Mouse (Mus musculus): Measurements from ENCODE around the gene 9130213A22Rik.
A peak's percentile ranks its signal among the peaks of the same experiment; 100 is the strongest.

9130213A22Rik gene

DNA sequence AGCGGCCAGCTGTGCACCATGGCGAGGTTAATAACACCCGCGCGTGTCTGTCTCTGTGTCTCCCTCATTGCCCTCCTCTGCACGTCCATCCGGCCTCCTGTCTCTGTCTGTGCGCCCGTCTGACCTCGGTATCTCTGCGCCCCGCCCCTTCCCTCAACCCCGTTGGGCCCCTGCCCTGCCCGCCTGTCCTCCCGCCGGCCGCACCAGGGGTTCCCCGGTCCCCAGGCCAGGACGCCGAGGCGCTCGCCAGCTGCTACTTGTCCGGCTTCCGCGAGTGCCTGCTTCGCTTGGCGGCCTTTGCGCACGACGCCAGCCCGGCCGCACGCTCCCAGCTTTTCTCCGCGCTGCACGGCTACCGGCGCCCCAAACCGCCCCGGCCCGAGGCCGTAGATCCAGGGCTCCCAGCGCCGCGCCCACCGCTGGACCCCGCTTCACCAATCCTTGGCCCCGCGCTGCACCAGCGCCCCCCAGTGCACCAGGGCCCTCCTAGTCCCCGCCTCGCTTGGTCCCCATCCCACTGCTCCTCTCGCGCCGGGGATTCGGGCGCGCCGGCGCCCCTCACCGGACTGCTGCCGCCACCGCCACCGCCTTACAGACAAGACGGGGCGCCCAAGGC is at the start of gene 9130213A22Rik:
Gene 9130213A22Rik, minus strand, starts transcription at position 254 of the 616 bp plus-strand sequence.
- DNase-seq (ENCODE audit: low spot score in 2 of 2), result peak; percentile 75 to 77

DNA sequence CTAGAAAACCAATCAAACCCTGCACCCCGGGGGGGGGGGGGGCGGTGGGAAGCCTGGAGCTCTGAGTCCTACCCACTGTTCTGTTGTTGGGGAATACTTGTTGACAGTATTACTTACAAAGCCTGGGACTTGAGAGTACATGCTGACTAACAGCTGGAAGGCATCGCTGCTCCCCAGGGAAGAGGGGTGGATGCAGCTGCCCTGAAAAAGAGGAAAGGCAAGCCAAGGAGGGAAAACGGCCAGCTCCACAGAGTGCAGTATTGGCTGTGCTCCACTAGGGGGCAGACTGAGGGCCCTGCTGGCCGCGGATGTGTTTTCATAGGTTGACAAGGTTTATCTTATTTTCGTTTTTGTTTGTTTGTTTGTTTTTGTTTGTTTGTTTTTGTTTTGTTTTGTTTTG is 49.2 kb upstream of the 9130213A22Rik start:
- peak in 1 of 2 experiments; percentile 41 for DNase-seq (ENCODE audit: low spot score in 2 of 2)

- no peak for DNase-seq (ENCODE audit: low spot score in 2 of 2)
Observed at GRCm38 (mm10) chr11:69169313-69169712, 46.9 kb upstream of the 9130213A22Rik start.

DNA sequence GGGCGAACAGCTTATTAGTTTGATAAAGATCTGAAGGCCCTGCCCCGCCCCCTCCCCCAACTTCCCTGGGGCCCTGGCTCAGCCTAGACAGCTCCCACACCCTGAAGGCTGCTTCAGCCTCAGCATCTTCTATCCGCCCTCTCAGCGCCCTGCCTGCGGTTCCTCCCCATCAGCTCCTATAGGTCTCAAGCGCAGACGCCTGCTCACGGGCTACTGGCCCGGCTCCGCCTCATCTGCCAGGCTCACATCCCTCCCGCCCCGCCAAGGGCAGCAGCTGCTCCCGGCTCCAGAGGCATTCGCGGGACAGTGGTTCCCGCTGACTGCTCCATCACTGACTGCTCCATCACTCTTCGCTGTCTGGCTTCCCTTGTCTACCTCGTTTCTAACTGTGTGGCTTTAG is 34.4 kb upstream of the 9130213A22Rik start, which contains the start of gene Alox12b:
Gene Alox12b, plus strand, starts transcription at position 190 of the 400 bp plus-strand sequence.
- DNase-seq (ENCODE audit: low spot score in 2 of 2), result no peak

DNA sequence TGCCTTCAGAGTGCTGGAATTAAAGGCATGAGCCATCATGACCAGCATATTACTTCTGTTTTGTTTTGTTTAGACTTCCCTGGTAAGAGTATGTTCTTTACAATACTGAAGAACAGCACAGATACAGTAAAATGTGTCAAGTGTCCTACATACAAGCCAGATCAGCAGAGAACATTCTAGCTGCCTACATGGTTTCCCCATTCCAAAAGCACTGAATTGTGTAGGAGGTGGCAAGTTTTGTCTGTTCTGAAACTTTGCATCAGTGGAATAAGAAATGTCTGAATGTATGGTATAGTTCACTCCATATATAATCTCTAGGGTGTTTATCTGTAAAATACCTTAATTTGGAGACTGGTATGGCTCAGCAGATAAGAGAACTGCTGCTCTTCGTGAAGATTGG is 33.0 kb upstream of the 9130213A22Rik start:
- no peak for DNase-seq (ENCODE audit: low spot score in 2 of 2)

GRCm38 (mm10) chr11:69153831-69154230 is 31.4 kb upstream of the 9130213A22Rik start:
- no peak for DNase-seq (ENCODE audit: low spot score in 2 of 2)

- DNase-seq (ENCODE audit: low spot score in 2 of 2), result no peak
Observed at GRCm38 (mm10) chr11:69151004-69151403, 28.6 kb upstream of the 9130213A22Rik start.

DNA sequence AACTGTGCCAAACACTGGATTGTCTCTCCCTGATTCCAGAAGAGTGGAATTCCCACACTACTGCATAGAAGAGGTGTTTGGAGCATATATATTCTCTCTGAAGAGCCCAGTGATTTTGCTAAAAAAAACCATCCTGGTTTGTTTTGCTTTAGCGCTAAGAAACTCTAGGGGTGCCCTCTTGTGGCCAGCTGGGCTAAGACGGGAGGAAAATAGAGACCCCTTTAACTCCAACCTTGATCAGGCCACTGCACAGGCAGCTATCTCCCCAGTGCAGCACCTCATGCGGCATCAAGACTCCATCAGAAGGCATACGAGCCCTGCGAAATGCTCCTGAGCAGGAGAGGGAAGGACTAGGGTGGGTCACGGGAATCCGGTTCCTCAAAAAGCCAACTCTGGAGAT is 28.1 kb upstream of the 9130213A22Rik start:
- DNase-seq (ENCODE audit: low spot score in 2 of 2), result peak; percentile 51 to 78

- no peak for DNase-seq (ENCODE audit: low spot score in 2 of 2)
Observed at GRCm38 (mm10) chr11:69149728-69150127, 27.3 kb upstream of the 9130213A22Rik start.

DNA sequence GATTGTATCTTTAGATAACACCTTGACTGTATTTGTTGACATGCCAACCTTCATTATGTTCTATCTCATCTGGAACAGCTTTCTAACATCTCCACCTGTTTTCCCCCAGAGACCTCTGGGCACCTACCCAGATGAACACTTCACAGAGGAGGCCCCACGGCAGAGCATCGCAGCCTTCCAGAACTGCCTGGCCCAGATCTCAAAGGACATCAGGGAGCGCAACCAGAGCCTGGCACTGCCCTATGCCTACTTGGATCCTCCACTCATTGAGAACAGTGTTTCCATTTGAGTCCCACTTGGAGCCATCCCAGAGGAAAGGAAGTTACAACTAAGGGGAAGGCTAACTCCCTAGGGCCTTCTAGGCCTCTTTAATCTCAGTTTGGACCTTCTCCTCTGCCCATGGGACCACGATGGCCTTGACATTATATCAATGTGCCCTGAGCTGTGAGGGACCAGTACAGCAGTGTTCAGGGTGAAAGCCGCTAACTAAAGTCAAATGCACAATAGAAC is 26.1 kb upstream of the 9130213A22Rik start:
- DNase-seq (ENCODE audit: low spot score in 2 of 2), result no peak

DNA sequence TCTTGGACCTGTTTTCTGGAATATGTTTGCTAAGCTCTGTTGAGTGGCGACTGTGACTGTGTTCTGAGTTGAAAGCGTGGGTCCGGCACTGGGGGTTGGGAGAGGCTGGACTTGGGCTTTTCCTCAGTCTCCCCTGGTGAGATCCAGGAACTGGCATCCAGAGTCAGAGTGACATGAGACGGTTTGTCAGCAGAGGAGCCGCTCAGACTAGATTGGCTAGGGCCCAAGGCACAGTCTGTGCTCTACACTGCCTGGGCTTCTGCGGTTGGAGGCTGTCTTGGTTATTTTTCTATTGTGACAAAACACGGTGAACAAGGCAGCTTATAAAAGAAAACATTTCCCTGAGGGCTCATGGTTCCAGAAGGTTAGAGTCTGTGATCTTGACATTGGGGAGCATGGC is 25.2 kb upstream of the 9130213A22Rik start:
- DNase-seq (ENCODE audit: low spot score in 2 of 2), result no peak

DNA sequence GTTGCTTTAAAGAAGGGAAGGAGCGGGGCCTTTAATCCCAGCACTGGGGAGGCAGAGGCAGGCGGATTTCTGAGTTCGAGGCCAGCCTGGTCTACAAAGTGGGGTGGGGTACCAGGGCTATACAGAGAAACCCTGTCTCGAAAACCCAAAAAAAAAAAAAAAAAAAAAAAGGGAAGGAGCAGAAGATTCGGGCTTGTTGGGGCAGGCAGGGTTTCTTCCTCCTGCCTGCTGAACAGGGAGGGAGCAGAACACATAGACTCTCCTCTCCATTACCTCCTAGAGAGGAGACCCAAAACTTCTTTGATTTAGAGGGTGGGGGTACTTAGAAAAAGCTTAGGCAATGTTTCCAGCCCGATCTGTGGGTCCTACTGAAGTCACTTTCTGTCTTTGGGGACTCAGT is 13.0 kb upstream of the 9130213A22Rik start:
- DNase-seq (ENCODE audit: low spot score in 2 of 2), result no peak

GRCm38 (mm10) chr11:69134622-69134968 is 12.2 kb upstream of the 9130213A22Rik start:
- no peak for DNase-seq (ENCODE audit: low spot score in 2 of 2)

DNA sequence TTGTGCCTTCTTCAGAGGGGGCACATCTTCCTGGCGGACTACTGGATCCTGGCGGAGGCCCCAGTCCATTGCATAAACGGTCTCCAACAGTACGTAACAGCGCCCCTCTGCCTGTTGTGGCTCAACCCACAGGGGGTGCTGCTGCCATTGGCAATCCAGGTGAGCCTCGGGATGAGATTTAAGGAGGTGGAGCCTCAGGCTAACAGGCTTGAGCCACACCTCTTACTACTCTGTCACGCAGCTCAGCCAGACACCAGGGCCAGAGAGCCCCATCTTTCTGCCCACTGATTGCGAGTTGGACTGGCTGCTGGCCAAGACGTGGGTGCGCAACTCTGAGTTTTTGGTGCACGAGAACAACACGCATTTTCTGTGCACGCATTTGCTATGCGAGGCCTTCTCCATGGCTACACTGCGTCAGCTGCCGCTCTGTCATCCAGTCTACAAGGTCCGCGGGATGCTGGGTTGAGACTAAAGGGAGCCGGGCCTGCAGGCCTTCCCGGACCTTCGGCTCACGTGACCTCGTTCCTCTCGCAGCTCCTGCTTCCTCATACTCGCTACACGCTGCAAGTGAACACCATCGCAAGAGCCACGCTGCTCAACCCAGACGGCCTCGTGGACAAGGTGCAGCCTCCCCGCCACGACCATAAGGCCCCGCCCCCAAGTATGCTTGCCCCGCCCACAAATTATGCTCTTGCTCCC is 11.7 kb upstream of the 9130213A22Rik start:
- peak; percentile 39 to 52 for DNase-seq (ENCODE audit: low spot score in 2 of 2)

DNA sequence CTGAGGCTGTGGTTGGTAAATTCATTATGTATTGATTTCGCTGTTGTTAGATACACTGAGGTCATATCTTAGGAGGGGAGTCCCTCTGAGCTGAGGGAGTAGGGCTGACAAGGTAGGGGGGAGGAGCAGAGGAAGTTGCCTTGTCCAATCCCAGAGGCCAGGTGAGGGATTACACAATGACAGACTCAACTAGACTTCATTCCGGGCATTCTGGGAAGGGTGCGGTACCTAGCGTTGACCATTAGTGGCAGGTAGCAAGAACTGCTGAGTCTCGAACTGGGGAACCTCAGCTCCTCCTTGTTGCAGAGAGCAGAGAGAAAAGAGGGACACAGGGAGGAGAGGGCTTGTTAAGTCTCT is 11.2 kb upstream of the 9130213A22Rik start:
- DNase-seq (ENCODE audit: low spot score in 2 of 2), result no peak

- no peak for DNase-seq (ENCODE audit: low spot score in 2 of 2)
Observed at GRCm38 (mm10) chr11:69128426-69129122, 6.2 kb upstream of the 9130213A22Rik start.

DNA sequence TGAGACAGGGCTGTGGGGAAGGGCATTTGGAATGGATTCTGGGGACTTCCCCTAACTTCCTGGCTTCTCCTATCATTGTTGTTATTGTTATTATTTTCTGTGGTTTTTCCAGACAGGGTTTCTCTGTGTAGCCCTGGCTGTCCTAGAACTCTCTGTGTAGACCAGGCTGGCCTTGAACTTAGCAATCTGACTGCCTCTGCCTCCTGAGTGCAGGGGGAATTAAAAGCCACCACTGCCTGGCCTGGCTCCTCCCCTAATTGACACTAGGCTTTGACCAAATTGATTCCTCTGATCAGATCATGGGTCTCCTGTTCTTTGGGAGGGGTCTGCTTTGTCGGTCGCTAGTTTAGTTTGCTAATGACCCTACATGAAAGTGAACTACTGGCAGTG is 4.3 kb upstream of the 9130213A22Rik start:
- no peak for DNase-seq (ENCODE audit: low spot score in 2 of 2)

DNA sequence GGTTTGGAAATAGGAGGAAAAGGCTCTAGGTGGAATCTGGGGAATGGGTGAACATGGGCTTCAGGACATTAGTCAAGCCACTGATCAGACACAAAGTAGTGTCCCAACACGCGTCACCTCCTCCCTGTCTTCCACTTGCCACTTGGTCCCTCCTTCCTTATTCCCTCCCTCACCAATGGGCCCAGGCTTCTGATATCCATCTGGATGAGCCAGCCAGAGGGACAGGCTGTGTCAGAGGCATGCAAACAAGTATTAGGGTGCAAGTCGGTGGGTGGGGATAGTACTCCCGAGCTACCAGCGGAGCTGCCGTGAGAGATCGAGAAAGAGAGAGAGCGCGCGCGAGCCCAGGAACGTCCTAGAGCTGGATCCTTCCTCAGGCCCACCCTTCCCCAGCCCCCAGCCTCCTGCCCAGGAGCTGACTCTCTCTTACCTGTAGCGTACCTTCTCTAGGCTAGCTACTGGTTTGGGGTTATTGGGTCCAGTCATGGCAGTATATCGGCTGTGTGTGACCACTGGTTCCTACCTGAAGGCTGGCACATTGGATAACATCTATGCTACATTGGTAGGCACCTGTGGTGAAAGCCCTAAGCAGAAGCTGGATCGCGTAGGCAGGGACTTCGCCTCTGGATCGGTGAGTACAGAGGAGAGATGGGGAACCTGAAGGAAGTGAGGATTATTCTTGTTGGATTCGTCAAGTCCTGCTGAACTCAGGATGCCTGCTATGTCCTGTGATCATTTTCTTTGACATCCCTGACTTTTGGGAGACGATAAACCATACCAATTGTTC is 3.7 kb upstream of the 9130213A22Rik start:
- DNase-seq (ENCODE audit: low spot score in 2 of 2), result peak in 1 of 2 experiments; percentile 21

DNA sequence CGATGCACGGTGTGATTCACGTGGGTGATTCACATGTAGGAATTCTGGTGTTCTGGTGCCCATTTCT is 3.3 kb upstream of the 9130213A22Rik start, which contains the start of gene Aloxe3:
Gene Aloxe3, plus strand, starts transcription at position 45 of the 67 bp plus-strand sequence.
- DNase-seq (ENCODE audit: low spot score in 2 of 2), result no peak

DNA sequence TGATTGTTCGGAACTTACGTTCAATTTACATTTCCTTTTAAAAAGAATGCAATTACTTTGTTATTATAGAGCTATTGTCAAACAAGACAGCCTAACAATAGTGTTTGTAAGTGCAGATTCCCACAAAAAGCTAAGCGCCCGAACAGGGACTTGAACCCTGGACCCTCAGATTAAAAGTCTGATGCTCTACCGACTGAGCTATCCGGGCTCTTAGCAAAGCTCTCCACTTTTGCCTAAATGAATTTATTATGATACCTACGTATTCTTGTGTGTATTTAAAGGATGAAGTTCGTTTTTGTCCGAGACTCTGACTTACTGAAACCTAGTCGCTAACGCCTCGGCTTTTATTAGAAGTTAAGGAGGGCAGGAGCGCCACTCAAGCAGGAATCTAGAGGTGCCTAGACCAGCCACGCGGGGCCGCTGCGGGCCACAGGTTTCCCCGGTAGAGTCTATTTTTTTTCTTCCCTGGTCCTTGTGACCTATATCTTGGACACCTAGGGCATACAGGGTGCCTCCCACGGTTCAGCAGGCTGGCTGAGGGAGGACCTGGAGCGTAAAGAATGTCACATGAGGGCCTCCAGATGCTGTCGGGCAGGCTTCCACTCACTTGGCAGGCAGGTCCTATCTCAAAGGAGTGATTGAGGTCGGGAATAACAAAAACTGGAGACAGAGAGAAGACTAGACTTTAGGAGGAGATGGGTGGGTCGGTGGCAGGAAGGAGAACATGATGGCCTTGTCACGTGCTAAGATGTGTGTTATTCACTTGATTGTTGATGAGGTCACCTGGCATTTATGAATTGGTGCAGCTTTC is 2.9 kb upstream of the 9130213A22Rik start:
- DNase-seq (ENCODE audit: low spot score in 2 of 2), result peak; percentile 69 to 76

DNA sequence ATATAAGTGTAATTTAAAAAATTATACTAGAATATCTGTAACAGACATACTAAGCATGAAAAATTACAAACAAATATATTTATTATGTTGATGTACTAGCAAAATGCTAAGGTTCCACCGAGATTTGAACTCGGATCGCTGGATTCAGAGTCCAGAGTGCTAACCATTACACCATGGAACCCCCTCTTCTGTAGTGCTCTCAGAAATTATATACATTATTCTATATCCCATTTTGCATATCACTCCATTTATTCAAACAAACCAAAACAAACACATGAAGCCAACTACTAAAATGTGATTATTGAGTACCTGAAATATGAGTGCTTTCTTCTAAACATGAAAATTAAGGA is 2.1 kb upstream of the 9130213A22Rik start:
- DNase-seq (ENCODE audit: low spot score in 2 of 2), result peak; percentile 41 to 76

Measured in thymus, postnatal 10 days (tissue).